Mouse (Mus musculus) liver, embryonic 13.5 days (tissue): ENCODE measurements around the gene Akr1b10. TPM values are rescaled to one million over a fixed set of nuclear protein-coding genes. Genes with fewer than 3 reads are reported as not detected.
"Not testable (repeated sequence)": the region's sequence is repeated elsewhere in the genome, so short reads cannot be mapped to it uniquely, and the experiment has no call there.

Experiments used
- ATAC-seq: fragments of 200-750 bp; cut with Nextera tagmentation; 2 replicates; pipeline ENCODE4 v1.8.0; 2017; ENCODE audit warnings: low read depth, mild to moderate bottlenecking, moderate number of reproducible peaks, moderate library complexity
- DNase-seq: peaks from one replicate; pipeline ENCODE4 v3.0.0; 2022
- H3K27ac ChIP-seq: fragments of 300-500 bp; sonication (generic); 2 replicates; pipeline ENCODE4 v1.5.1; 2015; ENCODE audit warnings: moderate library complexity, mild to moderate bottlenecking, inconsistent platforms
- H3K27me3 ChIP-seq: fragments of 300-500 bp; sonication (generic); 2 replicates; pipeline ENCODE4 v1.6.1; 2015; ENCODE audit warnings: mild to moderate bottlenecking, inconsistent platforms
- H3K36me3 ChIP-seq: fragments of 300-500 bp; sonication (generic); 2 replicates; pipeline ENCODE4 v1.6.1; 2015; ENCODE audit warnings: mild to moderate bottlenecking, inconsistent platforms
- H3K4me1 ChIP-seq: fragments of 300-500 bp; sonication (generic); replicated peaks from 2 replicates; pipeline ENCODE4 v1.6.1; 2015; ENCODE audit warnings: inconsistent platforms
- H3K4me2 ChIP-seq: fragments of 300-500 bp; sonication (generic); 2 replicates; pipeline ENCODE4 v1.6.1; 2015; ENCODE audit warnings: inconsistent platforms, mild to moderate bottlenecking, moderate library complexity
- H3K4me3 ChIP-seq: fragments of 300-500 bp; sonication (generic); replicated peaks from 2 replicates; pipeline ENCODE4 v1.5.1; 2015; ENCODE audit warnings: mild to moderate bottlenecking, inconsistent platforms
- H3K9ac ChIP-seq: fragments of 300-500 bp; sonication (generic); 2 replicates; pipeline ENCODE4 v1.6.1; 2015; ENCODE audit warnings: mild to moderate bottlenecking, inconsistent platforms
- H3K9me3 ChIP-seq: fragments of 300-500 bp; sonication (generic); replicated peaks from 2 replicates; pipeline ENCODE4 v1.6.1; 2016; ENCODE audit warnings: inconsistent platforms
- WGBS: fragments of 180-500 bp; shearing (Covaris S2); methylation state at CpG from one replicate; pipeline ENCODE4 v1.1.7; 2015; ENCODE audit not compliant: insufficient replicate concordance; 5-methylcytosine and 5-hydroxymethylcytosine counted together
- polyA plus RNA-seq: library from polyadenylated mRNA; unstranded; fragments of >200 nt; fragmentation: Nextera tagmentation; extraction: Ambion mirVana; gene quantifications from 2 replicates; pipeline ENCODE4 v1.2.1, GENCODE M21; 2015

The Akr1b10 gene
- polyA plus RNA-seq, 1 experiment from 2014 or later, result 6.7 TPM

DNA sequence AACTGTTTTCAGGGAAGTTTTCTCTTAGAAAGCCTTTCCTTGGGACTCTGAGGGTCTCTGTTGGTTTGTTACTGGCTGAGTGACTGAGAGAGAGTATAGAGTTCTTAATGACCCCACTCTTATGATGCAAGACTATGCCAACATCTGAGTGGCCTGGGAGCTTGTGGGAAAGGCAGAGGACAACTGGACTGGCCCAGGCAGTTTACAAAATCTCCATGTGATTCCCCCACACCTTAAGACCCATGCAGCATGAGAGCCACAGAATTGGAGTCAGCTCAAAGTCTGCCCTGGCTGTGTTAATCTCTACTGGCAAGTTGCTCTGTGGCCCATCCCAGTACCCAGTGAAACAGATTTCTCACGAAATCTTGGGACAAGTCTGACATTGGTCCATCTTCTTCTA is 28.7 kb downstream of the Akr1b10 start:
- ATAC-seq, result no peak
- 43% methylated on average over 1 of the region's 1 CpGs for WGBS
- no peak overlapping the region for H3K4me3 ChIP-seq
- no peaks in the 10 kb centered on the region for H3K36me3 ChIP-seq
- no peak overlapping the region for H3K4me2 ChIP-seq
- 0 out of 2 replicates have a peak, but pooled peaks cover 9% of the 10 kb centered on the region for H3K4me1 ChIP-seq
- no peak for DNase-seq
- no peaks in the 10 kb centered on the region for H3K9me3 ChIP-seq
- no peak overlapping the region for H3K27ac ChIP-seq
- no peaks in the 10 kb centered on the region for H3K27me3 ChIP-seq
- H3K9ac ChIP-seq, result no peak overlapping the region

DNA sequence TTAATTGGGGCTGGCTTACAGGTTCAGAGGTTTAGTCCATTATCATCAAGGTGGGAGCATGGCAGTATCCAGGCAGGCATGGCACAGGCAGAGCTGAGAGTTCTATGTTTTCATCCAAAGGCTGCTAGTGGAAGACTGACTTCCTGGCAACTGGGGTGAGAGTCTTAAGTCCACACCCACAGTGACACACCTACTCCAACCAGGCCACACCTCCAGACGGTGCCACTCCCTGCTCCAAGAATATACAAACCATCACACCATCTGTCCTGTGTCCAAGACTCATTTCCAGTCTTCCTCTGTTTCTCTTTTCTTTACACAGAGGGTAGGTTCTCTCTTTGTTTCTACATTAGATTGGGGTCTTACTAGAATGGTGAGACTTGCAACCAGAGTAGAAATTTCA is 29.4 kb downstream of the Akr1b10 start:
- WGBS, result 22% methylated on average over 1 of the region's 1 CpGs
- not testable (repeated sequence) for H3K4me2 ChIP-seq, ATAC-seq

DNA sequence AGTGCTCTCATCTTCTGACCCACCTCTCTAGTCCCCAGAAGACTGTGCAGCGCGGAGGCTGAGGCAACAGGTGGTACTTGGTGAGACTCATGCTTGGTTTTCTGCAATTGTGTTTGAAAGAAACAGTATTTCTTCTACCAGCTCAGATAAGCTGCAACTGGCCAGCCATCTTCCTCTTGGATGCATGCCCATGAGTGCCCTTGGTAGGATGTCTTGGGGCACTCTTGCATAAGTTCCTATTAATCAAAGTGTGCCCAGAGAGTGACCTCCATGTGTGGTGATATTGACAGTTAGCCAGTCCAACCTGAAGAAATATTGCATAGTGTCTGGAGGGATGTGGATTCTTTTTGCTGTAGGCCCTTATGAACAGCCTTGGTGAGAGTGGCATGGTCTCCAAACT is 32.5 kb downstream of the Akr1b10 start:
- no peak for ATAC-seq
- Histone ChIP-seq H3K27ac (no peak overlapping the region), H3K4me3 (no peak overlapping the region), H3K4me2 (no peak overlapping the region), H3K9me3 (no peaks in the 10 kb centered on the region), H3K27me3 (no peaks in the 10 kb centered on the region), H3K9ac (no peak overlapping the region), H3K36me3 (no peaks in the 10 kb centered on the region), H3K4me1 (0 out of 2 replicates have a peak, but pooled peaks cover 9% of the 10 kb centered on the region)
- WGBS, result 72% methylated on average over 2 of the region's 2 CpGs
- no peak for DNase-seq

More for the DNA sequence above, 29.4 kb downstream of the Akr1b10 start:
- not testable (repeated sequence) for H3K4me3 ChIP-seq, H3K36me3 ChIP-seq, H3K27ac ChIP-seq, H3K27me3 ChIP-seq, H3K9ac ChIP-seq, DNase-seq, H3K4me1 ChIP-seq, H3K9me3 ChIP-seq

DNA sequence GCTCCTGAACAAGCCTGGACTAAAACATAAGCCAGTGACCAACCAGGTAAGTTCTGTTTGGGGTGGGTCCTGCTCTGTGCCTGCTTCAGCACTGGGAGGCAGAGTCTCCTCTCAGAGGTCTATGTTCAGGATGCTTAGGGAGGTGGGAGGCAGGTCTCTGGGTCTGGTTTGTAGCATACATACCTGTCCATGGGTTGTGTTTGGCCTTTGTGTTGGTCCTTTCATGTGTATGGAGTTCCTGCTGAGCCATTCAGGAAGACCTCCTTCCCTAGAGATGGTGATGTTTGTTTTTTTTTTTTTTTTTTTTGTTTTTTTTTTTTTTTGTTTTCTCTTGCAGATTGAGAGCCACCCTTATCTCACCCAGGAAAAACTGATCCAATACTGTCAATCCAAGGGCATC is 35.1 kb downstream of the Akr1b10 start:
- Histone ChIP-seq H3K4me1 (no peaks in the 10 kb centered on the region), H3K9me3 (no peaks in the 10 kb centered on the region), H3K27me3 (no peaks in the 10 kb centered on the region), H3K36me3 (no peaks in the 10 kb centered on the region), H3K4me3 (no peak overlapping the region), H3K27ac (no peak overlapping the region), H3K9ac (no peak overlapping the region), H3K4me2 (no peak overlapping the region)
- DNase-seq (no peak), ATAC-seq (no peak)

DNA sequence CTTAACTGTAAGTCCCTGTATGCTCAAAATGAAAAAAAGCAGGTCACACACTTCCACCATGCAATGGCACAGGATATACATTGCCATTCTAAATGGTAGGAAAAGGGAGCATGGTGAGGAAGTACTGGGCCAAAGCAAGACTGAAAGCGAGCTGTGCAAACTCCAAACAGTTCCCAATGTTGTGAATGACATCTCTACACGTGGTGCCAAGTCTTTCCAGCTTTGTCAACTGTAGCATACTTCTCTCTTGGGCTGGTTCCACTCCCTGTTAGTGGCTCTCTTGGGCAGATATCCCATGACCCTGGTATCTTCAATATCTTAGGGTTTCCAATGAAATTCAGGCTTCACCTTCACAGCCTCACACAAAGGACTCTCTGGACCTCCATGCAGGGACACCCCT is 55.0 kb downstream of the Akr1b10 start:
- Histone ChIP-seq H3K4me3 (no peak overlapping the region), H3K36me3 (no peaks in the 10 kb centered on the region), H3K27ac (no peak overlapping the region), H3K27me3 (no peaks in the 10 kb centered on the region), H3K9me3 (no peaks in the 10 kb centered on the region), H3K4me2 (no peak overlapping the region), H3K4me1 (no peaks in the 10 kb centered on the region), H3K9ac (no peak overlapping the region)
- DNase-seq (no peak), ATAC-seq (no peak)
- WGBS, result 38% methylated on average over 2 of the region's 2 CpGs

DNA sequence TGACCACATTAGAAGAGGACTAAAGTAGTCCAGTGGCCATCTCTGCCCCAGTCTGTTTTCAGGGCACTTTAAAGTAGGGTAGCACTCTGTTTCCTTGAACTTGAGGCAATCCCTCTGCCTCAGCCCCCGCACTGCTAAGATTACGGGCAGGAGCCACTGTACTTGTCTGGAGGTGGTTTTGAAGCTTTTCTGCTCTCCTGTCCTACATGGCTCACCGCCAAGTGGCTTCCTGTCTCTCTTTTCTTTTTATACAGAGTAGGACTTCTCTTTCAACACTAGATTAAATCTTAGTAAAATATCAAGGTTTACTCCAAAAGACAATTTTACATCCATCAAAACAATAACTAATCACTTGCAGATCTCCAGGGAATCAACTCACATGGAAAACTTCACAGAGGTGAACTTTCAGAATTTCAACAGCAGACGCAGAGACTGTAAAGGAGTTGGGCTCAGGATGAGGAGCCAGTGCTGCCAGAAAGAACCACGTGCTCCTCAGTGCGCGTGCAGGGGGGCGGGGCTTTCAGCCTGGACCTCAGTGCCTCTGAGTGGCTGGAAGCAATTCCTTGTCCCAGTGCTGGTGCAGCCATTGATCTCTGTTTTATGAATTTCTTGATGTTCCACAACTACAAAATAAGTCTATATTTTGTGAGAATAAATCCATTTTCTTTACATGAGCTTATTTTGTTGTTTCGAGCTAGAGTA is 57.7 kb downstream of the Akr1b10 start:
- no peaks in the 10 kb centered on the region for H3K9me3 ChIP-seq
- no peak overlapping the region for H3K27ac ChIP-seq
- no peaks in the 10 kb centered on the region for H3K4me1 ChIP-seq
- no peak overlapping the region for H3K4me3 ChIP-seq
- H3K4me2 ChIP-seq, result no peak overlapping the region
- no peaks in the 10 kb centered on the region for H3K36me3 ChIP-seq
- no peak overlapping the region for H3K9ac ChIP-seq
- ATAC-seq (no peak), DNase-seq (no peak)
- no peaks in the 10 kb centered on the region for H3K27me3 ChIP-seq
- 60% methylated on average over 9 of the region's 9 CpGs for WGBS

DNA sequence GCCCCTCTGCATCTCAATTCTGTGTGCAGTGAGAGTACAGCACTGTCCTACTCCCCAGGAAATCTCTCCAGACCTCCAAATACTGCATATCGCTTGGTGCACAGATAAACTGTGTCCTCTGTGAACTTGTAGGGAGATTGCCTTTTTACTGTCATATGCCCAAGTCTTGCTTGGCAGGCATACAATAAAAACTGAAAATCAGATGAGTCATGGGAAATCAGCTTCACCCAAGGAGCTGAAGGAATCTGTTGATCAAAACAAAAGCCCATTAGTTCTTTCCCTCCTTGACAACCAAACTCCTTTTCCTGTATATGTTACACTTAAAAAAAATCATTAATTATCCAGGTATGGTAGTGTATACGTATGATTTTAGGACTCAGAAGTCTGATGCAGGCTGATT is 59.8 kb downstream of the Akr1b10 start:
- no peaks in the 10 kb centered on the region for H3K9me3 ChIP-seq
- 59% methylated on average over 2 of the region's 2 CpGs for WGBS
- H3K9ac ChIP-seq, result no peak overlapping the region
- H3K4me2 ChIP-seq, result no peak overlapping the region
- H3K4me1 ChIP-seq, result no peaks in the 10 kb centered on the region
- ATAC-seq (no peak), DNase-seq (no peak)
- H3K27ac ChIP-seq, result no peak overlapping the region
- H3K4me3 ChIP-seq, result no peak overlapping the region
- no peaks in the 10 kb centered on the region for H3K27me3 ChIP-seq
- H3K36me3 ChIP-seq, result no peaks in the 10 kb centered on the region

Other genes with a start within 250 kb of the Akr1b10 start
- 21.5 and 25.6 TPM in 2 replicates for gene Slc35b4, start 207.1 kb upstream of the Akr1b10 start, polyA plus RNA-seq
- gene Akr1b3, start 66.7 kb upstream of the Akr1b10 start, polyA plus RNA-seq, result 64.2 and 66.8 TPM in 2 replicates
- gene Akr1b8, start 30.1 kb upstream of the Akr1b10 start, polyA plus RNA-seq, result 7.2 and 7.6 TPM in 2 replicates
- gene Akr1b7, start 28.1 kb downstream of the Akr1b10 start, polyA plus RNA-seq, result 3.0 and 3.8 TPM in 2 replicates
- gene Bpgm, start 92.0 kb downstream of the Akr1b10 start, polyA plus RNA-seq, result 136 and 141 TPM in 2 replicates
- 70.4 and 77.7 TPM in 2 replicates for gene Cald1, start 214.3 kb downstream of the Akr1b10 start, polyA plus RNA-seq